Mouse (Mus musculus): Measurements from ENCODE around the gene Tcap. TPM values are rescaled to one million over a fixed set of nuclear protein-coding genes. Genes with fewer than 3 reads are reported as not detected.

Gene Tcap
- total RNA-seq, 2 experiments from 2014 or later: 0.83 to 1.4 TPM

DNA sequence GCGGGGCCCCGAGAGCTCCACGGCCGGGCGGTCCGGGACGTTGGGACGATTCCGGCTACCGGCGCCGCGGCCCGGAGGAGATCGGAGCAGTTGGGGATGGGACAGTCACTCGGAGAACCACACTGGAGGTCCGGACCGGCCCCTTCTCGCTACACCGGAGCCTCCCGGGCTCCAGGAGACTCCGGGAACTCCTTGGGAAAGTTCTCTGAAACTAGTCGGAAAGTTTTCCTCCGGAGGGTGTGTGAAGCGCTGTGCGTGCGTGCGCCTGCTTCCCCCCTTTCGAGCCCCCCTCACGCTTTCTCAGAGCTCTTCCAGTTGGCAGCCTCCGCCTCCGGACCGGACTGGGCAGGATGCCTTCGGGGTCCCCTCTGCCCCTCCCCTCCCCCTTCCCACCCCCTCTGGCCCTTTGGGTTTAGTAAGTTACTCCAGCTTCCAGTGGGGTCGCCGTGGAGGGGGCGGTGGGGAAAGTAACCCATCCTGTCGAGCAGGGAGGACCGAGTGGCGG, 29.2 kb downstream of the Tcap start:
- DNase-seq: no peak

DNA sequence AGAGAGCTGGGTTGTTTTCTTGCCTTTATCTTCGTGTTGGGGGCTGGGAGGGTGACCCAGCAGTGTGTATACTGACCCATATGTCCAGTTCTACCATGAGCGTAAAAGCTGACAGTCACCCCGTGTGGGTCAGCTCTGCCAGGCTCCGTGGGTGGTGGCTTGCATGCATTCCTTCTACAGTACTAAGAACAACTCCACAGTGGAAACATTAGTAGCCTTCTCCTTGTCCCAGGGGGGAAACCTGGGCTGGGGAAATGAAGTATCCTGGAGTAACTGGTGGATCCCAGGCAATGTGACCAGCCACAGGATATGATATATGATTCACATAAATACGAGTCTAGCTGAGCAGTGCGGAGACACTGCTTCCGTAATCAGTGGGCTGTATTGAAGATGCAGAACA, 30.1 kb downstream of the Tcap start:
- DNase-seq: no peak

DNA sequence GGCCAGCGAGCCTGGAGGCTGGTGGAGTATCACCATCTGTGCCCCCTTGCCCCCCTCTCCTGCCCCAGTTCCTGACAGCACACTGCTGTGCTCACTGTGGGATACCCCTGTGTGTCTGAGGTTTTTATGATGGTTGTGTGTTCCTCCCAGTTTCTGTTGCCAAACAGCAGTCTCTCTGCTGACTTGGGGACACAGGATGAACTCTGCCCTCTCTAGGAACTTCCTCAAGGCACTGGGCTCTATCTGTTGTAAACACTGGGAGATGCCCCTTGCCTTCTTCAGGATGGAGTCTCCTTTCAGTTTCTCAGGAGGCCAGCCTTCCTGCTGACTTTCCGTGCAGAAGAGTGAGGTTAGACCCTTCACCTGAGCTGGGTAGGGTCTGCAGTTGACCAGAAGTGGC, 30.6 kb downstream of the Tcap start:
- no peak for DNase-seq

DNA sequence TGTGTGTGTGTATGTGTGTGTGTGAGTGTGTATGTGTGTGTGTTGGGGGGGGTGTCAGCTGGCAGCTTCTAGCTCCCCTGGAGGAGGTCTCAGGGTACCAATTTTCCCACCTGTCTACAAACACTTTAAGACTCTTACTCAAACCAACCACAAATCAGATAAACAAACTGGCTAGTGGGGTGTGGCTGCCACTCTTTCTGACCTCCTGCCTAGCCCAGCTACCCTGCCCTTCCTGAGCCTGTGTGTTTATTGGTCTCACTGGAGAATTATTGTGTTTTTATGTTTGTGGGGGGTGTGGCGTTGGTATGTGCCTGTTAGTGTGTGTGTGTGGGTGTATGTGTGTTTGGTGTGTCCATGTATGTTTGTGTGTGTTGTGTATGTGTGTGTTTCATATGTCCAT, 33.5 kb downstream of the Tcap start:
- no peak for DNase-seq

DNA sequence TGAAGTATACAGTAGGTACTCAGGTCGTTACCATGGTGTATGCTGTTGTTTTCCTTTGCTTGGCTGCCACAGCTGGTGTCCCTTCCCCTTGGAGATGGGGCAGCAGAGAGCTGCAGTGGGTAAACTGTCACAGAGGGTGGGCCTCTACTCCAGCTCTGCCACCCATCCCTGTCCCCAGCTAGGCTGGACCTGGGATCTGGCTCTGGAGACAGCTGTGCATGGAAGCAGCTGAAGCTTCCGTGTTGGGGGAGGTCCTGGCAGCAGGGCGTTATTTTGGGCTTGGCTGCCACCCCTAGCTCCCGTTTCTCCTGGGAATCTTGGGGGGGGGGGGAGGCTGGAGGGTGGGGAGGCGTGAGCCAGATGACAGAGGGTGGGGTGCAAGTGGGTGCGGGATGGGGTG, 34.7 kb downstream of the Tcap start:
- no peak for DNase-seq

DNA sequence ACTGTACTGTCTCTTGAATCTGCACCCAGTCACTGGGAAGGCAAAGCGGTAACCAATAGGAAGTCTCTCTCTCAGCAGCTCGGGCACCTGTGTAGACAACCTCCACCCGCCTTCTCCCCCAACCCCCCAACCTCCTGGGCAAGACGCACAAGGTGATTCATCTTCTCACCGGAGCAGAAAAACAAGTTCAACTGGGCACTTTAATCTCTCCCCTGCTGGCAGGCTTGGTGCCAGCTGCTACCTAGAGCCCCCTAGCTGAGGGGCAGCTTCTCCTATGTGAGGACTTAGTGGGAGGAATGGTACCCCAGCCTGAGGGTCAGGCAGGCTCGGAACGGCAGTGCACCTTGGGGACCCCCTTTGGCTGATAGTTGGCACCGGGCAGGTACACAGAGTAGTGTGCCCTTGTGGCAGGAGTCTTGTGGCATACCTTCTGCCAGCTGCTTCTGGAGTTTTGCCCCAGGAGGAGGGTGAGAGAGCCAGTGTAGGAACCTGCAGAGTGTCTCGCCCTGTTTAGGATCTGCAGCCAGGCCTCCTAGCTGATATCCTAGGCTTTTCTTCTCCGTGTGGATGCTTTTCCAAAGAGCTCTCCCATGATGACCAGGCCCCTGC, 35.4 kb downstream of the Tcap start:
- DNase-seq: no peak

DNA sequence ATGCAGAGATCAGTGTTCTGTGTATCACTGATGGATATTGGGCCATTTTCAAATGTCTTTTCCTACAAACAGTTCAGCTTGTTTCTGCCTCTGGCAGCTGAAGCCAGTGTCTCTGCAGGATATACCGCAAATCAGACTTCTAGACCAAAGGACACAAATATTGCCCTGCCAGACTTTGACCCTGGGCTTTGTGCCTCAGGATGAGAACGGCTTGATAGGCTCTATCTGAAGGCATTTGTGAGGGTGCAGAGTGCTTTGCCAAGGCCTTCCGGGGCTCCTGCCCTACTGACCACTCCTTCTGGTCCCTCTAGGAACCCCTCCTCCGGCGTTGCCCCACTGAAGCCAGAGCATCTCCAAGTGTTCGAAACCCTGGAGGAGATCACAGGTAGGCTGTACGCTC, 43.0 kb downstream of the Tcap start:
- DNase-seq: no peak

DNA sequence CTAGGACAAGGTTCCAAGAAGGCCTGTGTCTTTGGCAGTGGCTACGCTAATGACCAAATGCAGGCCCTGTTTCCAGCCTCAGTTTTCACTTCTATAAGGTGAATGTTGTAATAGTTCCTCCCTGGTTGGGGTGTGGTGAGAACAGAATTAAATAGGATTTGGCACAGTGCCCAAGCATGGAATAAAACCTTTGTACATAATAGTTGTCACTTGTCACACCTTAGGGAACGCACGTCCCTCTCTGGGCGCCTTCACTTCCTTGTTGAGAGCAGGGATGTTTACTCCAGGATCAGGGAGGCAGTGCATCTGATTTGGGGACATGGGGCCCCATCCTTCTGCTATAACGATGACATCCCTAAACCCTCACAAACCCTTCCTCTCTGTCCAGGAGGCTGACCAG, 44.8 kb downstream of the Tcap start:
- DNase-seq: no peak

DNA sequence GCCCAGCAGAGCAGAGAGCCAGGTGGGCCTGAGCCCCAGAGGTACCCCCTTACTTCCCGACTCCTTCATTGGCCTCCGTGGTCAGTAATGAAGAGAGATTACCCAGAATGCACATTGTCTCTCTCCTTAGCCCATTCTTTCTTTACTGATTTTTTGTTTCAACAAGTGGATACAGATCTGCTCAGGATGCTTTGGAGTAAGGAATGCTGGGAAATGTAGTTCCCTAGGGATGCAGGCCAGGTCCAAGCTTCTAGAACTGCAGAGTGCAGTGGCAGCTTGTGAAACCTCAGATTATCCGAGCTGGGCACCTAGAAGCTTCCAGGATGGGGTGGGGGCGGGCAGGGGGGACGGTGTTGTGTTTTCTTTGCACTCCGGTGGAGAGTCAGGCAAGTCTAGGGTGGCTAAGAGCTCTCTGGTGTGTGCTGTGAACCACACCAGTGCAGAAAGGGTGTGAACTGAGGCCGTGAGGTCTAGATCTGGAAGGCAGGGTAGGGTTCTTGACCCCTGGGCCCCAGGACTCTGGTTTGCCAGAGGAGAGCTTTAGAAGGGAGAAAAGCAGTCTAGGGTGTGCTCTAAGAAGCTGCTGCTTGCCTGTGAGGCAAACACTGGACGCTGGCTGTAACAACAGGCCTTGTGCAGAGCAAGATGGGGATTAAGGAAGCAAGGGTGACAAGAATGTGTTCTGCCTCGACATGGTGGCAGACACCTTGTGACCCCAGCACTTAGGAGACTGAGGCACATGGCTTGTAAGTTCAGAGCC, 48.3 kb downstream of the Tcap start:
- DNase-seq: no peak

Other genes with a start within 250 kb of the Tcap start
- gene Fbxl20, start 233.4 kb upstream of the Tcap start, total RNA-seq (2021): 10 to 100 TPM; 36.5 TPM
- 10 to 100 TPM; 53.8 to 55.9 TPM for gene Med1, start 190.5 kb upstream of the Tcap start, total RNA-seq (2021)
- gene Cdk12, start 180.8 kb upstream of the Tcap start, total RNA-seq (2021): 10 to 100 TPM; 40.9 to 41.1 TPM
- 100 to 1,000 TPM; 156 to 162 TPM for gene Neurod2, start 54.2 kb upstream of the Tcap start, total RNA-seq (2021)
- gene Ppp1r1b, start 35.4 kb upstream of the Tcap start, total RNA-seq (2021): 10 to 100 TPM; 48.8 to 50.8 TPM
- gene Stard3, start 25.4 kb upstream of the Tcap start, total RNA-seq (2021): 10 to 100 TPM; 31.3 to 34.5 TPM
- gene Pnmt, start 2.6 kb downstream of the Tcap start, total RNA-seq (2021): not detected
- gene Pgap3, start 16.7 kb downstream of the Tcap start, total RNA-seq (2021): 1 to 10 TPM; 8.3 to 8.4 TPM
- 1 to 10 TPM; 1.6 to 2.1 TPM for gene Erbb2, start 28.7 kb downstream of the Tcap start, total RNA-seq (2021)
- 10 to 100 TPM; 97.9 to 99.2 TPM for gene Mien1, start 55.2 kb downstream of the Tcap start, total RNA-seq (2021)
- 1 to 10 TPM; 1.4 to 2.1 TPM for gene Grb7, start 62.6 kb downstream of the Tcap start, total RNA-seq (2021)
- gene Ikzf3, start 162.2 kb downstream of the Tcap start, total RNA-seq (2021): not detected
- gene Zpbp2, start 167.3 kb downstream of the Tcap start, total RNA-seq (2021): not detected
- 10 to 100 TPM; 55.7 to 61.4 TPM for gene Ormdl3, start 203.6 kb downstream of the Tcap start, total RNA-seq (2021)
- not detected for gene Lrrc3c, start 214.5 kb downstream of the Tcap start, total RNA-seq (2021)
- 10 to 100 TPM; 12.8 to 16.2 TPM for gene Gm12355, start 241.8 kb downstream of the Tcap start, total RNA-seq (2021)
- gene Gsdma3, start 242.5 kb downstream of the Tcap start, total RNA-seq (2021): under 1 TPM in 1 of 2 experiments, not detected in 1; 0.25 TPM

All from layer of hippocampus, postnatal 36 days (tissue).